Mouse (Mus musculus): ENCODE results near the gene C130032M10Rik. TPM values are rescaled to one million over a fixed set of nuclear protein-coding genes. Genes with fewer than 3 reads are reported as not detected.
A peak's percentile ranks its signal among the peaks of the same experiment; 100 is the strongest.

The C130032M10Rik gene
- polyA plus RNA-seq, 1 experiment from 2014 or later, result 5.5 TPM

DNA sequence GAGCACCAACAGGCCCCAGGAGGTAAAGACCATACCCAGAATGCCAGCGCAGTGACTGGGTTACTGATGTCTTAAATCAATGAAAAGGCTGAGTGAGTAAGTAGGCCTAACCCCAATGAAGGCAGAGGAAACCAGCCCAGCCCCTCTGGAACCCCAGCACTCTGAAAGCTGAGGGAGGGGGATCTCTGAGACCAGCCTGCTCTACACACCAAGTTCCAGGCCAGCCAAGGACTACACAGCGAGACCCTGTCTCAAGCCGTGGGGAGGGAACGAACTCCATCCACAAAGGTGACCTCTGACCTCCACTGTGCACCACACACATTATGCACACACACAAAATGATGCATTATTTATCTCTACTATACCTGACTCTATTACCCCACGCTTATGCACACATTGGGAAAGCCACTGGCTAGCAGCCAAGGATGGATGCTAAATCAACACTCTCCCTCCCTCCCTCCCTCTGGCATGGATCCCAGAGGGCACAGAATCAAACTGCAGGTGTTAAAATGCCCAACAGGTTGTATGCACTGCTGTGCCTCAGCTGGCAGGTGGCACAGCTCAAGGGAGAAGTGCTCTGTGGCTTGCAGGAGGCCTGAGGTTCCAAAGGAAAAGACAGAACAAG lies 39.0 kb downstream of the C130032M10Rik start:
- no peak overlapping the region for H3K4me3 ChIP-seq
- no peak overlapping the region for H3K27ac ChIP-seq
- H3K4me1 ChIP-seq, result peaks cover 8% of the 10 kb centered on the region
- 56% methylated on average over 5 of the region's 5 CpGs for WGBS
- H3K9me3 ChIP-seq, result no peaks in the 10 kb centered on the region
- H3K36me3 ChIP-seq, result no peaks in the 10 kb centered on the region
- H3K4me2 ChIP-seq, result no peak overlapping the region
- H3K9ac ChIP-seq, result no peak overlapping the region
- H3K27me3 ChIP-seq, result peaks cover 11% of the 10 kb centered on the region
- no peak; the same call in 1 of the 2 replicates for ATAC-seq (ENCODE audit: insufficient number of reproducible peaks, low FRiP score, low TSS enrichment, low read depth)

DNA sequence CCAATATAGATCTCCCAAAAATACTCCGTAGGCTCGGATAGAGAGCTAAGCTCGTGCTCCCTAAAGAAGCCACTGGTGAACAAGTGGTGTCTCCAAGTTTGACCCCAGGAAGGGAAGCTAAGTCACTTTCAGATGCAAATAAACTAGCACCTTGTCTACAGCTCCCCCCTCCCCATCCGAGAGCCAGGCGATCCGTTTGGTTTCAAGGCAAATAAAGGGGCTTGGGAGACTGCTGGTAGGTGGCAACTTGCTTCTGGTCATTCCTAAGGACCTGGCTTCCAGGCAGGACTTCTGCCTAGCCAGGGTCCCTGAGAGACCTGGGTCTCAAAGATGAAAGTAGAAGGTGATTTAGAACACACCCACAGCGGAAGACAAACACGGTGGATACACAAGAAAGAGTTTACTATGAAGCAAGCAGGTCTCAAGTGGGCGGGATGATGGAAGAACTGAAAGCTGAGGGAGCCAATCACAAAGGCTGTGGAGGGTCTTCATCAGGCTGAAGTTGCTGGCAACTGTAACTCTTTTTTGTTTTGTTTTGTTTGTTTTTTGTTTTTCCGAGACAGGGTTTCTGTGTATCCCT lies 40.9 kb downstream of the C130032M10Rik start:
- Histone ChIP-seq H3K9me3 (no peaks in the 10 kb centered on the region), H3K27me3 (peaks cover 29% of the 10 kb centered on the region), H3K9ac (no peak overlapping the region), H3K4me2 (no peak overlapping the region), H3K4me1 (peaks cover 20% of the 10 kb centered on the region), H3K27ac (no peak overlapping the region), H3K36me3 (no peaks in the 10 kb centered on the region), H3K4me3 (no peak overlapping the region)
- ATAC-seq (ENCODE audit: insufficient number of reproducible peaks, low FRiP score, low TSS enrichment, low read depth), result no peak
- WGBS, result 51% methylated on average over 10 of the region's 10 CpGs

- 32% methylated on average over 7 of the region's 7 CpGs for WGBS
- Histone ChIP-seq H3K27ac (no peak overlapping the region), H3K9ac (no peak overlapping the region), H3K36me3 (no peaks in the 10 kb centered on the region), H3K4me2 (no peak overlapping the region), H3K4me1 (peaks cover 25% of the 10 kb centered on the region), H3K4me3 (no peak overlapping the region), H3K27me3 (peaks cover 36% of the 10 kb centered on the region), H3K9me3 (no peaks in the 10 kb centered on the region)
- ATAC-seq (ENCODE audit: insufficient number of reproducible peaks, low FRiP score, low TSS enrichment, low read depth), result no peak
Measured at GRCm38 (mm10) chr9:114557086-114557485, 41.6 kb downstream of the C130032M10Rik start.

- Histone ChIP-seq H3K4me3 (no peak overlapping the region), H3K4me2 (no peak overlapping the region), H3K36me3 (no peaks in the 10 kb centered on the region), H3K4me1 (peaks cover 44% of the 10 kb centered on the region), H3K9me3 (no peaks in the 10 kb centered on the region), H3K9ac (no peak overlapping the region), H3K27me3 (peaks cover 59% of the 10 kb centered on the region), H3K27ac (no peak overlapping the region)
- ATAC-seq (ENCODE audit: insufficient number of reproducible peaks, low FRiP score, low TSS enrichment, low read depth), result no peak
- 24% methylated on average over 7 of the region's 7 CpGs for WGBS
Measured at GRCm38 (mm10) chr9:114560141-114560540, 44.6 kb downstream of the C130032M10Rik start.

- no peak overlapping the region for H3K27ac ChIP-seq
- H3K36me3 ChIP-seq, result no peaks in the 10 kb centered on the region
- ATAC-seq (ENCODE audit: insufficient number of reproducible peaks, low FRiP score, low TSS enrichment, low read depth), result no peak
- peaks cover 59% of the 10 kb centered on the region for H3K27me3 ChIP-seq
- peaks cover 44% of the 10 kb centered on the region for H3K4me1 ChIP-seq
- no peak overlapping the region for H3K9ac ChIP-seq
- peak overlapping the region; percentile 97 for H3K4me2 ChIP-seq
- 4% methylated on average over 36 of the region's 36 CpGs for WGBS
- no peaks in the 10 kb centered on the region for H3K9me3 ChIP-seq
- H3K4me3 ChIP-seq, result peak overlapping the region; percentile 58
Measured at GRCm38 (mm10) chr9:114560771-114561670, 45.5 kb downstream of the C130032M10Rik start.

- Histone ChIP-seq H3K4me1 (peaks cover 44% of the 10 kb centered on the region), H3K4me2 (peak overlapping the region; percentile 97; the same call in 1 of the 2 replicates), H3K27me3 (peaks cover 59% of the 10 kb centered on the region), H3K4me3 (peak overlapping the region; percentile 58), H3K27ac (no peak overlapping the region), H3K36me3 (no peaks in the 10 kb centered on the region), H3K9ac (no peak overlapping the region), H3K9me3 (no peaks in the 10 kb centered on the region)
- 9% methylated on average over 12 of the region's 12 CpGs for WGBS
- ATAC-seq (ENCODE audit: insufficient number of reproducible peaks, low FRiP score, low TSS enrichment, low read depth), result no peak
Measured at GRCm38 (mm10) chr9:114561671-114561971, 46.1 kb downstream of the C130032M10Rik start.

- Histone ChIP-seq H3K4me1 (peaks cover 44% of the 10 kb centered on the region), H3K9me3 (no peaks in the 10 kb centered on the region), H3K36me3 (no peaks in the 10 kb centered on the region), H3K4me2 (peak overlapping the region; percentile 97), H3K27ac (no peak overlapping the region), H3K9ac (0 out of 2 replicates have a peak overlapping the region, but pooled peaks have one; percentile 23), H3K27me3 (peaks cover 59% of the 10 kb centered on the region), H3K4me3 (peak overlapping the region; percentile 58)
- ATAC-seq (ENCODE audit: insufficient number of reproducible peaks, low FRiP score, low TSS enrichment, low read depth), result no peak
- WGBS, result under 1% methylated on average over 87 of the region's 101 CpGs
Measured at GRCm38 (mm10) chr9:114562031-114562918, 46.8 kb downstream of the C130032M10Rik start.

GRCm38 (mm10) chr9:114562919-114563751 lies 47.6 kb downstream of the C130032M10Rik start:
- peak overlapping the region; percentile 97 for H3K4me2 ChIP-seq
- under 1% methylated on average over 103 of the region's 122 CpGs for WGBS
- no peak overlapping the region for H3K27ac ChIP-seq
- H3K4me1 ChIP-seq, result peaks cover 44% of the 10 kb centered on the region
- H3K9me3 ChIP-seq, result no peaks in the 10 kb centered on the region
- H3K4me3 ChIP-seq, result peak overlapping the region; percentile 58
- H3K9ac ChIP-seq, result peak overlapping the region; percentile 37; the same call in 1 of the 2 replicates
- peaks cover 56% of the 10 kb centered on the region for H3K27me3 ChIP-seq
- no peak for ATAC-seq (ENCODE audit: insufficient number of reproducible peaks, low FRiP score, low TSS enrichment, low read depth)
- H3K36me3 ChIP-seq, result no peaks in the 10 kb centered on the region

- peak within 1 kb of the TSS; percentile 37 for H3K9ac ChIP-seq
Measured at GRCm38 (mm10) chr9:114563761-114564606, 48.5 kb downstream of the C130032M10Rik start, which contains the start of gene Trim71. TSS of gene Trim71 (minus strand) at chr9:114564369.

DNA sequence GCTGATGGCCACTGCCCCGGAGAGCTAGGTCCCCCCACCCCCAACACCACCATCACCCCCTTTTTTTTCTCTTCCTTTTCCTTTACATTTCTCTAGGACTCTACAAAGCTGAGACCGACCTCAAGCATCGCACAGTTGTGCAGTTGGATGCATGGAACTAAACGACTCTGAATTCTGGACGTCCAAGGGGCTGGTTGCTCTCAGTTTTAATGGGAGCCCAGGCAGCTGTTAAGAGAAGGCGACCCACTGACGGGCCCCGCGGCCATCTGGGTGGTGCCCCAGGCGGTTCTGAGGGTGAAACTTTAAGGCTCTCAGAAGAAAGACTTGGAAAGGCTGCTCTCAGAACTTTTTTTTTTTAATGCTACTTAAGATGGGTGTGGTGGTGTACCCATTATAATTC lies 49.2 kb downstream of the C130032M10Rik start:
- 2% methylated on average over 10 of the region's 10 CpGs for WGBS
- no peak overlapping the region for H3K9ac ChIP-seq
- no peak overlapping the region for H3K27ac ChIP-seq
- peaks cover 44% of the 10 kb centered on the region for H3K4me1 ChIP-seq
- no peaks in the 10 kb centered on the region for H3K36me3 ChIP-seq
- H3K9me3 ChIP-seq, result no peaks in the 10 kb centered on the region
- peak overlapping the region; percentile 58 for H3K4me3 ChIP-seq
- ATAC-seq (ENCODE audit: insufficient number of reproducible peaks, low FRiP score, low TSS enrichment, low read depth), result no peak
- H3K27me3 ChIP-seq, result peaks cover 46% of the 10 kb centered on the region
- H3K4me2 ChIP-seq, result peak overlapping the region; percentile 97

More at GRCm38 (mm10) chr9:114563761-114564606, 48.5 kb downstream of the C130032M10Rik start, which contains the start of gene Trim71:
- peak; percentile 30; the same call in 1 of the 2 replicates for ATAC-seq (ENCODE audit: insufficient number of reproducible peaks, low FRiP score, low TSS enrichment, low read depth)
- H3K36me3 ChIP-seq, result no peaks in the 10 kb centered on the region
- H3K27me3 ChIP-seq, result peaks cover 53% of the 10 kb centered on the region
- peak within 1 kb of the TSS; percentile 58 for H3K4me3 ChIP-seq
- peaks cover 44% of the 10 kb centered on the region for H3K4me1 ChIP-seq
- no peaks in the 10 kb centered on the region for H3K9me3 ChIP-seq
- no peak within 1 kb of the TSS for H3K27ac ChIP-seq
- WGBS, result under 1% methylated on average over 88 of the region's 91 CpGs
- H3K4me2 ChIP-seq, result peak within 1 kb of the TSS; percentile 97

Measured in limb, embryonic 15.5 days (tissue).